20 mouse cellular contexts compared by ENCODE assay signal in the genomic region with DNA sequence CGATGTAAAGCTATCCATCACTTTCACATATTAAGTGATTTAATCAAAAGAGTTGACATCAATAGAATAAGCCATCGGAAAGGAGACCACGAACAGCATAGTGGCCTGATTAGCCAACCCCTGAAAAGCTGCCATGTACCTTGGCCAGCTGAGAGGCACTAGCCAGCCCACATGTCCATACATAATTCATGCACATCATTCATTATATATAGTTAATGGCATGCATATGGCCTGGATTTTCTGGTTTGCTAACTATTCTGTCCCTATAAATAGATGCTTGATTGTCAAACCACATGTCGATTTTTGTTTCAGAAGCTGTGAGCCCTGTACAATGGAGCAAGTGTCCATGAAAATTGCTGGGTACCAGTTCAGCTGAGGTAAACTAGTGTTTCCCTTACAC.
"Had no signal": no experiment of that assay in that cellular context is flagged by ENCODE, and none has a peak within 500 bp of the region (broad histone marks: within the 10 kb centered on the region; RNA-seq: fewer than 3 reads in every experiment).

No protein-coding gene starts in this region.

- H3K9ac ChIP-seq: liver, embryonic 13.5 days; midbrain, embryonic 15.5 days; neural tube, embryonic 13.5 days had no signal

- DNase-seq: kidney, postnatal 25 days; layer of hippocampus, adult 9-11 months; liver, embryonic 13.5 days; lung, adult 2 months; lung, postnatal 14 days; lung, postnatal 4 days; right cerebral cortex, adult 18-20 months; right cerebral cortex, postnatal 14 days; right cerebral cortex, postnatal 4 days; thymus, adult 2 months; thymus, postnatal 14 days; thymus, postnatal 4 days had no signal

- H3K9me3 ChIP-seq: liver, embryonic 13.5 days; midbrain, embryonic 15.5 days; neural tube, embryonic 13.5 days had no signal

- H3K4me2 ChIP-seq: liver, embryonic 13.5 days; midbrain, embryonic 11.5 days; midbrain, embryonic 15.5 days; neural tube, embryonic 13.5 days had no signal

- H3K36me3 ChIP-seq: liver, embryonic 13.5 days; midbrain, embryonic 15.5 days; neural tube, embryonic 13.5 days had no signal

- H3K4me1 ChIP-seq: liver, embryonic 13.5 days; midbrain, embryonic 15.5 days; neural tube, embryonic 13.5 days had no signal

- H3K27me3 ChIP-seq: liver, embryonic 13.5 days; midbrain, embryonic 15.5 days; neural tube, embryonic 13.5 days had no signal

- H3K27ac ChIP-seq: kidney, postnatal 0 days; layer of hippocampus, adult 2 months; left cerebral cortex, adult 2 months; liver, embryonic 13.5 days; midbrain, embryonic 15.5 days; neural tube, embryonic 13.5 days; stomach, postnatal 0 days had no signal

- H3K4me3 ChIP-seq: layer of hippocampus, adult 2 months; left cerebral cortex, adult 2 months; liver, embryonic 13.5 days; midbrain, embryonic 15.5 days; myocyte; neural tube, embryonic 13.5 days had no signal

- ATAC-seq: midbrain, embryonic 15.5 days had no signal
